Mouse (Mus musculus): Measurements from ENCODE around the gene Bace2.

The Bace2 gene

GRCm38 (mm10) chr16:97467993-97468791, 111.7 kb downstream of the Bace2 start:
- no peak for DNase-seq (ENCODE audit: low spot score)

DNA sequence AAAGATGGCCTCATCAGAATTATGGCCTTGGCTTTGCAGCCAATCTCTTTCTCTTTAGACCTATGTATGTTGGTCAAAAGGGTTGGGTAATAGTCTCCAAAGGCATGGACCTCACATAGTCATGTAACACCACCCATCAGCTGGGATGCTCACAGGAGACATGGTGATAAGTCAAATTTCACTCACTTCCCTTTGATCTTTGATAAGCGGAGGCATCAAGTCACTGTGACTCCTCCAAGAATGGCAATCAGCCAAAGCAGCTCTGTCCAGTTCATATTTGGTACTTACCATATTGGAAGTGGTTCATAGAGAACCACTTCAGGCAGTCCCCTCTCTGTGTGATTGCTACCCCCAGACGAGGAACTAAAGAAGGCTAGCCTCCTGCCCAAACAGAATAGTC, 118.1 kb downstream of the Bace2 start:
- DNase-seq (ENCODE audit: low spot score) = no peak

GRCm38 (mm10) chr16:97475581-97475980, 119.0 kb downstream of the Bace2 start:
- no peak for DNase-seq (ENCODE audit: low spot score)

DNA sequence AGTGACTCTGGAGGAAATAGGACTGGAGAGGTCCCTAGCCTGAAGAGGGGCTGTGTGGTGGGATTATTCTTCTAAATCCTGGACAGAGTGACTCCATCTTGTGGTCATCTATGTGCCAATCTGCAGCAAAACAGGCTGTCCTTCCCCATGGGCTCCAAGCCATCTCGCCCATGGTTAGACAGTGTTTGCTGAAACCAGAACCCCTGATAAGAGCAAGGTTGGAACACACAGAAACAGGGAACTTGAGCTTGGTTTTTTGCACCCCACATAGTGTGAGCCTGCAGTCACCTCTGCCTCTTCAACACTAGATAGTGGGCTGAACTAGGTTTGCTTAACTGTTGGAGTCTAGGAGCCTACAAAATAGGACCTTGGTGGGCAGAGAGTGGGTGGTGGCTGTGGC, 120.0 kb downstream of the Bace2 start:
- DNase-seq (ENCODE audit: low spot score) = no peak

GRCm38 (mm10) chr16:97478655-97479054, 122.1 kb downstream of the Bace2 start:
- DNase-seq (ENCODE audit: low spot score) = no peak

GRCm38 (mm10) chr16:97492369-97492768, 135.8 kb downstream of the Bace2 start:
- no peak for DNase-seq (ENCODE audit: low spot score)
